Mouse (Mus musculus) ovary, adult 18-20 months (tissue): ENCODE measurements at regions not wholly inside any gene's neighbourhood (a gene's known extent, or its start where the extent isn't known, plus 50 kb on each side); places are given as distances from the start of the nearest gene placed in this dataset.

Source experiments
- DNase-seq: peaks from one replicate; pipeline ENCODE4 v3.0.0; 2022; ENCODE audit warnings: low spot score, mixed read lengths

DNA sequence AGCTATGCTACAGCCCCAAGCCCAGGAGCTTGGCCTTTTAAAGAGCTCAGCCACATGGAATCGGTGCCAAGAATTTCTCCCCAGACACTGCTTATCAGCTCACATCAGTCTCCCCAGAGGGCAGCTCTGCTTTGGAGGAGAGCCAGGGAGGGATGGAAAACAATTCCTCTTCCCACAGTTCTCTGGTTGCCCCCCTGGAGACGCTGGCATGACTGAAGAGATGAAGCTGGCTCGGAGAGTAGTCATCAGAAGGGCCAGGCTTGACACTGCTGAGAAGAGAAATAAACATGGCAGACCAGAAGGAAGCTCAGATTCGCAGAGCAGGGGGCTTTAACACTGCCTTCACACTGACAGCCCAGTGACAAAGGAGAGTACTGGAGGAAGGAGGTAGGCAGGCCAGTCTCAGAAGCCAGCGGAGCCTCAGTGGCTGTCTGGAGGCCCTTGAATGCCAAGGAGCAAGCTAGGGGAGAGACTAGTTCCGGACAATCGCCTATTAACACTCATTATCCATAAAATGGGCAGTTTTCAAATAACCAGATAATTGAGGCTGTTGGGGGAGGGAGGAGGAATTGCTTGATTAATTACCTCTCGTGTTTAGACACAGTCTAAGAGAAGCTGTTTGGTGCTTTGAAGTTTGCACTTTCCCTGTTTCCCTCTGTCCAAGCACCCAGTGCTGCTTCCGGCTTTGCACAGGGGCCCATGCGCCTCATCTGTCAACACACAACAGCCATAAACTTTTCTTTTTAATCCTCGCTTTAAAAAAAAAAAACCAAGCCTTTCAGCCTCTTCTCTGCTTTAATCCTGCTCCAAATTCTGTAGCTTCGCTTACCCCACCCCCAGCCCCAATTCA, 148.3 kb downstream of the Ddx1 start:
- DNase-seq: peak; percentile 57

DNA sequence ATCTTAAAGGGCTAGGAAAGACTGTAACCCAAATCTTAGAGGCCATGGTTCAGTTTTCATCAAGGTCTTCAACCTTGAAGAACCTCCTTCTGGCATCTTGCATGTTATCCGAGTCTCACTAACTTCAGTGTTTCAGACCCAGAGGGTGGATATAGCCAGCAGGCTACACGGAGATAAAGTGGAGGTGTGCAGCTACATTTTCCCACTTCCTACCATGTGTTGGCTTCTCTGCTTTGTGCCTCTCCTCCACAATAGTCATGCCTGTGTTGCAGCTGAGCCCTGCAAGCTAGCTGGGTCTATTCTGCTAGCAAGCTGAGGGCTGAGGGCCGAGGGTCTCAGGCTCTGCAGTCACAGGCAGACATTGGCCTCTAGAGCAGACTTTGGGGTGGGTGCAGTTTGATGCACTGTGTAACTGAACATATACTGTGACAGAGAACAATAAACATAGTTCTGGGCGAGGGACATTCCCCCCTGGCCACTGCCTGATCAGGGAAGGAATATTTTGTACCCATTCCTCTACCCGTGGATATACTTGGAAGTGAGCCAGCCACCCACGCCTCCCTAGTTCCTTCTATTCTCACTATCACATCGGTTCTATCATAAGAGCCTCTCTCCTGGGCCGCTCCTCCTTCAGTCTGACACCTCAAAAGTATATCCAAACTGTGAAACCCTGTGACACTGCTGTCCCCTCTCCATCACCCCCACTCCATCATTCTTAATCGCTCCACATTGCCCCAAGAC, 152.6 kb upstream of the Mycn start:
- no peak for DNase-seq

DNA sequence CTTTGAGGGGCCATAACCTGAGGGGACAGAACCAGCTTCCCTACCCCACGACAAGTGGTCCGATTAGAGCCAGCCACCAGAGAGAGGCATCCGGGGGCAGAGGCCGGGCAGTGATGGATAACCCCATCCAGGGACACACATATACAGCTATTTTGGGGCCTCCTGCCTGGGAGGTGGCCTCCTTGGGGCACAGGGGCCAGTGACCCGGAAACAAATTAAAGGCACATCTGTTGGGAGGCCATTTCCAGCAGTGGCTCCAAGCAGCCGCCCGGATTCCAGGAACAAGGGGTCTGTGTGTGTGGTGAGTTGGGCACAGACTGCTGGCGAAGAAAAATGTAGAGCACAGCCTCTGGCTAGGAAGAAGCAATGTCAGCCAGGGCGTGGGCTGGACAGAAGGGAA, 144.2 kb upstream of the Mycn start:
- no peak for DNase-seq

DNA sequence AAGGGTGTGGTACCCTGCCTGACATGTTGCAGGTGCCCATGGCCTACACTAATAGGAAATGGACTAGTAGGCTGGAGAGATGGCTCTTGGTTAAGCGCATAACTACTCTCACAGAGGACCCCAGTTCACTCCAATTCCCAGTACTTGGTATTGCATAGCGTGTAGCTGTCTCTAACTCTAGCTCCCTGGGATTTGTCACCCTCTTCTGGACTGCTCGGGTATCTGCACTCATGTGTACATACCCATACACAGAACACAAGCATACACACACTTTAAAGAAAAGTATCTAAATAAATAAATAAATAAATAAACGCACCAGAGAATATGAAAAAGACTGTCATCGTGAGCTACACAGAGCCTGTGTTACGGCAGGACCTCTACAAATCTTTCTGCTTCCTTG, 143.8 kb upstream of the Mycn start:
- DNase-seq: no peak

DNA sequence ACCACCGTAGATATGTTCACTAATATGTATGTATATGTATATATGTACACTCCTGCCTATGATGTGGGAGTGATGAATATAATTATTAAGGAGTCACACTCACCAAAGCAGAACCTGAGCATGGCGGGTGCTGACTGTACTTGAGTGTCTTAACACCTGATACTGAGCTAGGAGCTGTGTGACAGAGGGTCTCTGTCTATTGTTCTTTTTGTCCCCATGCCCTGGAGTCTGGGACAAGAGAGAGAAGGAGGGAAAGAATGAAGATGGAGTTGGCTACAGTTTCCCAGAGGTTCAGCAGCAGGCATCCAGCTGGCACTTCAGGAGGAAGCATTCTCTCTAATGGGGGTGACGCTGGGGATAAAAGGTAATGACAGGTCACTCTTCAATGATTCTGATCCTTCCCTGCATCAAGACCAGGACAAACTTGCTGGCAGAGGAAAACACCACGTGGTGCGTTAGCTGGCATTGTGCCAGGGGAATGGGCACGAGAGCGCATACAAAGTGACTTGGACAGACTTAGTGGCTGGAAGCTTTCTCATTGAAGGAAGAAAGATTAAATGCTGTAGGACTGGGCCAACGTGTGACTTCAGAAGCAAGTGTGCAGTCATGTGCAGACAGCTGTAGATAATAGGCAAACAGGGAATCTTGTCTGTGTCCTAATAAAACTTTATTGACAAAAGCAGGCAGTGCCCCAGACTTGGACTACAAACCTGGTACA, 141.8 kb upstream of the Mycn start:
- DNase-seq: no peak

DNA sequence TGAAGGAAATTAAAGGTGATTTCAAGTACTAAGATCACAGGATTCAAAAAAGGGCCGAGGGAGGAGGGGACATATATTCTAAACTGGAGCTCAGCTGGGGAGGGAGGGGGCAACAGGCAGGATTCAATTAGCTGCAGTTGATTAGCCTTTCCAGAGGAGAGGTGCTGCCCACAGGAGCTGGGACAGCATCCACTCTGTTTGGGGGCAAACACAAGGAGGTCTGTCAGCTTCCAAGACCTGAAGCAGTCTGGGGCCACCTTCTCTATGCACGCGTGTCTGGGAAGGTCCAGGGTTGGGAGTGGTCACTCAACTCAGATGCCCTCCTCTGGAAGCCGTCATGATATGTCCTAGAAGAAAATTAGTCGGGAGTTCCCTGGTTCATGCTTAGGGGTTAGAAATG, 139.1 kb upstream of the Mycn start:
- no peak for DNase-seq

DNA sequence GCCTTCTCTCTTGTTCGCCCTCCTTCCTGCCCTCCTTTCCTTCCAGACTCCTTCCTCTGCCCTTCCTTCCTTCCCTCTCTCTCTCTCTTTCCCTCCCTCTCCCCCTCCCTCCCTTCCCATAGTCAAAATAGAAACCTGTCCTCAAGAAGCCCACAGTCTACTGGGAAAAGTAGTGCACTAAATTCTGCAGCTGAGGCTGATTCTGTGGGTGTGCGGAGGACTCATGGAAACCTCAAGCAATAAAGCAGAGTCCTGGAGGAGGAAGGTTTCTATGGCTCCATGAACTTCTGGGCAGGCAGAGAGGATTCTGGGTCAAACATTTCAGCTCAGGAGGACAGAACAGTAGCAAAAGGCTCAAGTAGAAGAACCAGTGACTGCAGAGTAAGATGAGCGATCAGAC, 138.1 kb upstream of the Mycn start:
- no peak for DNase-seq

DNA sequence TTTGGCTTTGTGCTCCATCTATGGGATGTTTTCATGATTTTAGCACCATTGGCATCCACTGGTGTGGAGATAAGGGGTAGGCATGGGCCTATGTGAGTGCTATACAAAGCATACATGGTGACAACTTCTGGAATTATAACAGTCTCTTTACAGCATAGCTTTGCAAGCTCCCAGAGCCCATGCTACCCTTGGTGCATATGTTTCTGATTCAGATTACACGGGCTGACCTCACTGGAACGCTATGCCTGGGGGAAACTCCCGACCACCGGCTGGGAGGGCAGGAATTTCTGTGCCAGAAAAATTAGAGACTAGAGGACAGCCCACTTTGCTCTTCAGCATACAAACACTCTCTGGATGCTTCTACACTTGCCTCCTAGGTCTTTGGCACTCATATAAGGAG, 136.0 kb upstream of the Mycn start:
- DNase-seq: no peak

DNA sequence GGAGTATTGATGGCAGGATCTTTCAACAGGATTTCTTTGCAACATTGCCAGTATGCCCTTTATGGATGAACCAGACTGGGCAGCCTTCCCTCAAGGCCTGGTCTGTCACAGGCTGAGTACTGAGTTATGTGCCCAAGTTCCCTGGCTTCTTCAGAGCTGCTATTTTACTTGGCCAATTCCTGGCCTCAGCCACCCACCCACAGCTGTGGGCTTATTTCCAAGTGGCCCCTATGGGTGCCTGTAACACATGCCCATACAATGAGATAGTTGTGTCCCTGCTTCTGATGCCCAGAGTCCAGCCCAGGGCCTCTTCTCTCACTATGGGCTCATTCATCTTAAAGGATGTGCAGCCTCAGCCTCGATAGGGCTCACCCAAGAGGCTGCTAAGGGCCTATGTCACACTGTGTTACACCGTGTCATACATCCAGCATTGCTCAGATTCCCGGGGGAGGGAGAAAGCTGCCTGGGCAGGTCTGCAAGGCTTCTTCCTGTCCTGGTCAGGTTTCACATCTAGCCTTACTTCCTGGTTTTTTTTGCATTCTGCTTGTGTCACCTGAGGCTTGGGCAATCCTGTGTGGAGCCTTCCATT, 135.1 kb upstream of the Mycn start:
- no peak for DNase-seq

DNA sequence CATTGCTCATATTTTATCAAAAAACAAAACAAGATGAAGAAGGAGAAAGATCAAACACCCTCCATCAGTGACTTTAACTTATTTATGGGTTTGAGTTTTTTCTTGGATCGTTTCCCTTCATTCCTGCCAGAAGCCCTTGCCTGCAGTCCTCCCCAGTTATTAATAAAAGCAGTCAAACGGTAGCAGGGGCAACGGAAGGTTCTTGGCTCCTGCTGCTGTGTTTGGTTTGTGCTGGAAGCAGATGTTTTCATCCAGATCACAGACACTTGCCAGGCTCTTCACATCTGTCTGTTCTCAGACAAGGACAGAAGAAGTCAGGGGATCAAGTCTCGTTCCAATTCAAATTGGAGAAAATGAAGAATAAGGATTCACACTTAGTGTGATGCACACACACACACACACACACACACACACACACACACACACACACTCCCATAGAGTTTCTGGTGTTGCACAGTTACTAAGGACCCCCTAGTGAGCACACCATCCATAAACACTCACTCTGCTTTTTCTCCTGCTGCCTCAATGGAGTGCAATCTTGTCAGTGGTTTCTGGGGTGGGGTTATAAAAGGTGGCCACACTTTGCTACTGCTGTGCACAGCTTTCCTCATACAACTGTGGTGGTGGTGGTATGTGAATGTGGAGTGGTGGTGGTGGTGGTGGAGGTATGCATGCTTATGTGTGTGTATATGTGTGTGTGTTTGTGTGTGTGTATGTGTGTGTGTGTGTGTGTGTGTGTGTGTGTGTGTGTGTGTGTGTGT, 131.6 kb upstream of the Mycn start:
- no peak for DNase-seq

DNA sequence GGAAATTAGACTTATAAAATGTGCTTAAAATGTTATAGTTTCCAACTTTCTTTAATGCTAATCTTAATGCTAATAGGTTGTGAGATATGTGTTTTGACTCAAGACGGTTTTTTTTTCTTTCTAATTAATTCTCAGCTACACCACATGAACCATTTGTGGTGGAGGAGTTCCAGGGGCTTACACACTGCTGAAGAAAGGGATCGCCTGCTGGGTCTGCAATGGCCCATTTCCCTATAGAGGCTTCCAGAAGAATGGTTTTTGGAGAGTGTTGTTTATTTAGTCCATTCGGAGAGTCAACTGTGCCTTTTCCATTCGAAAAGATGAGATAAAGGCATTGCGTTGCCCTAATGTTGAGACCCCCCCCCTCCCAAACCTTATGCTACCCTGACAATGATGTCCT, 125.6 kb upstream of the Mycn start:
- DNase-seq: no peak

DNA sequence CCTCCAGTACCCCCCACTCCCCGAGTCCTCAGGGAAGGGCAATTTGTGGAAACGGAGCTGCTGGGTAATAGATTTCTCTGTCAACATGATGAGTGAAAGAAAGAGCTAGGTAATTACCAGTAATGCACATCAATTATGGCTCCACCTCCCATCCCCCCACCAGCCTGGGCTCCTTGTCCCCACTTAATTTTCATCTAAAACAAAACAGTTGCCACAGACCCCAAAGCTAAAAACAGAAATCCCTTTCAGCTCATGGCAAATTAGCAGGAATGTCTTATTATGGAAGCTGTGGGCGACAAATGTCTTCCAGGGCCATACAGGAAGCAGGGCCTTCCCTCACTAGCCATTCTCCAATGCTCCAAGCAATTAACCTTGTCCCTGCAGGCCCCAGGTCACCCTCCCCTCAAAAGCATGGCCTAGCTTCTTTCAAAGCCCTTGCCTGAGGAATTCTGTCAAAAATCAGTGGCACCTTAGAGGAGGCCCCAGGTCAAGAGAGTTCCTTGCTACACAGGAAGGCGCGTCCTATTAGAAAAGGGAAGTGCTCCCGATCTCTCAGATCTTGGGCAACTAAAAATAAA, 125.0 kb upstream of the Mycn start:
- DNase-seq: no peak

DNA sequence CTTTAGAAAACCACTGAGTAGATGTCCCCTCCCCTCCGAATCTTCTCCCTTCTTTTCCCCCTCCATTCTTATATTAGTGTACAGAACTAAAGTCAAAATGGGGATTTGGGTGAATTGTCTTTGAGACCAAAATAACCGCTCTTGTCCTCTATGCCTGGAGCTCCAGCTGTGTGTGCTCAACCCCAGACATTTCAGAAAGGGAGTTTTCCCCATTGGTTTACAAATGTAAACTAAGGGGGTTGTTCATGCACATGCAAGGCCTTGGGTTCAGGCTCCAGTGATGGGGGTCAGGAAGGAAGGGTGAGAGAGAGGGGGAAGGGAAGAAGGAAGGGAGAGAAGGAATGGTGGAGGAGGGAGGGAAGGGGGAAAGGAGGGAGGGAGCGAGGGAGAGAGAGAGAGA, 117.8 kb upstream of the Mycn start:
- no peak for DNase-seq

DNA sequence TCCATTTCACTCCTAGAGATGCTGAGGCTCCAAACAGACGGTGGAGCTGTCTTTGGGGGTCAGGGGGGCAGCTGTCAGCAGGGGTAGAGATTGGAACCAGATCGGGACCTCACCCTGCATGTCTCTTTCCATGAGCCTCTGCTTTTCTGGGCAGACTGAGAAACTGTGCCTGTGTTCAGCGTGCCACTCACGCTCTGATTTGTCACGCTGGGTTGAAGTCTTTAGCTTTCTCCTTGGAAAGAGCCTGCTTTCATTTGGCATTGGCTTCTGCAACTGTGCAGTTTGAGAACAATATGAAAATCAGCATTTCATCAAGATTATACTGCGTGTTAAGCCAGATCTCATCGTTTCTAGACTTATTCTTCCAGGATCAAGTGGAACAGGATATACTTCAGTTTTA, 114.5 kb upstream of the Mycn start:
- no peak for DNase-seq

DNA sequence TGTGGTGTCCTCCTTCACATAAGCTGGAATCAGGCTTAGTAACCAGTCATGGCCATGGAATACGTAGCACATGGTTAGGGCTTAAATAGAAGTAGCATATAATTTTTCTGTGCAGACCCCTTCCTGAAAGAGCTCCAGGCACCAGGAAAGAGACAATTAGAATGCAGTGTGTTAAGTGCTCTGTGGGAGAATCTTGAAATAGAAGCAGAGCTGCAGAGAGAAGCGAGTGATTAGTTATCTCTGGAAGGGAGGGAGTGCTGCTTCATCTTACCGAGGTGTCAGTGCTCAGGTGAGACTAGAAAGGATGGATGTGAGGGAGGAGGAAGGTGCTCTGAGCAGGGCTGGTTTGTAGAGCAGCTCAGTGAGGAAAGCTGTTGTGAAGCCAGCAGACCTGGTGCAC, 112.9 kb upstream of the Mycn start:
- DNase-seq: no peak

DNA sequence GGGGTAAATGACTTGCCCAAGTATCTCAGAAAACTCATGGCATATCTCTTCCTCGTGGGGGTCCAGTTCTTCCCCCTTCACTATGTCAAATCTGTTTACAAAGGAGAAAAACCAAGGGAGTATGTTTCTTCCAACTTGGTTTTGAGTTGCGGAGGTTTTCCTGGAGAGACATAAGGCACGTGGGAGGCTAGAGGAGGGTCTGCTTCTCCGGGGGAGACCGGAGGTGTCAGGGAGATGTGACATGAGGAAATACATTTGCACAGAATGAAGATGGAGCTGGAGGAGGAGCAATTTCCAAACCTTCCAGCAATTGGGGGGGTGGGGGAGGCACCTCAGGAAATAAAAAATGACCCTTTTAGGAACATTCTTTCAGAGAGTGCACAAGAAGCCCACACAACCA, 112.0 kb upstream of the Mycn start:
- DNase-seq: no peak

DNA sequence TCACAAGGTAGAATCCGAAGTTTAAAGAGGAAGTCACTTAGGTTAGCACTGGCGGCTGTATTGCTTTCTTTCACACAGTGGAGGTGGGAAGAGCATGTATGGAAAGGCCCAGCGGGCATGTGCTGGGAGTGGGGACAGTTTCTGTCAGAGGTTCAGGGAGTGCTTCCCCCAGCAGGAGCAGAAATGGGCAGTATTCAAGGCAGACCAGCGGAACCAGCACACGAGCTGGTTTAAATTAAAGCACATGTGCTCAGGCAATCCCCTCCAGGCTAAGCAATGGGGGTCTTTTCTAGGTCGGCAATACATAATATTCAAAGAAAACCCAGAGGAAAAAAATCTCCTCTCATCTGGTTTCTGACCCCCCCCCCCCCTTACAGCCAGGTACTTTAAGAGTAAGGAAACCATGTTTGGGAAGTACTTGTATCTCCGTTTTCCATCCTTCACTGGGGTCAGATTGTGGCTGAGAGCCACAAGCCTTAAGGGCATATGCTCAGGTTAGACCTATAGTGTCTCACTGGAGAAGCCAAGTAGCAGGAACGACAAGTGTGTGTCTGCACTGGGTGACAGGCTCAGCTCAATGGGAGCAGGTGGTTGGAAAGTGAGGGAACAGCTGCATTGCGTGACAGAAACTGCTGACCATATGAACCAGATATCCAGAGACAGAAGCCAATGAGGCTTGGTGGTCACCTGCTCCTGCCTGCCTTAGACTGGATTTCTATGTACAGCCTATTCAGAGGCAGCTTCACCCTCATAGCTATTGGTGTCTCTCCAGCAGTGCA, 111.3 kb upstream of the Mycn start:
- DNase-seq: no peak

DNA sequence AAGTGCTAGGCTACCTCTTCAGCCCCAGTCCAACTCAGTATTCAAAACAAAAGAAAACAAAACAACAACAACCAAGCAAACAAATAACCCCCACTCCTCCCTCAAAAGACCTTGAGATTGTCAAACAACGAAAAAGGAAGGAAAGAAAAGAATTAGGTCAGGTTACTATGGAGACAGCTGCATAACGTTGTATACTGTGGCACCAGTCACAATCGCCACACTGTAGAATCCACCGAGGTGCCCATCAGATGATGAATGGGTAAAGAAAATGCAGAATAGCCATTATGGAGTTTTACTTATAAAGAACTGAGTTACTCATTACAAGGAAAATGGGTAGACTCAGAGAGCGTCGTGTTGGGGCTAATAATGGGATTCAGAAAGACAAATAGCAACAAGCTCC, 110.5 kb upstream of the Mycn start:
- DNase-seq: no peak

DNA sequence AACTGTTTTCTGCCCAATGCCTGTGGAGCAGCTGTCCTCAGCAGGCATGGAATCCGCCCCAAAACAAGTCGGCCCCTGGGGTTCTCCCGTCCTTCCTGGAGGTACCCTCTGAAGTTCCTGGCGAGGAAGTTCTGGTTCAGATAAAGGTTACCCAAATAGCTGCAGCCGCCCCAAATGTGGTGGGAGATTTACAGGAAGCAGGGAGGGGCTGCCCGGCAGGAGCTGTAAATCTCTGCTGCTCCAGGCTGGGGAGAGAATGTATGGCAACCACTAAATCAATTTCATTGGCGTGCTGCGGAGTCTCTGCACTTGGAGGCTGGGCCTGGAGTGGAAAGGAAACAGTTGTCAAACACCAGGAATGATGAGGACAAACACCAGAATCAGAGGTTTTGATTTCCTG, 107.9 kb upstream of the Mycn start:
- DNase-seq: no peak

DNA sequence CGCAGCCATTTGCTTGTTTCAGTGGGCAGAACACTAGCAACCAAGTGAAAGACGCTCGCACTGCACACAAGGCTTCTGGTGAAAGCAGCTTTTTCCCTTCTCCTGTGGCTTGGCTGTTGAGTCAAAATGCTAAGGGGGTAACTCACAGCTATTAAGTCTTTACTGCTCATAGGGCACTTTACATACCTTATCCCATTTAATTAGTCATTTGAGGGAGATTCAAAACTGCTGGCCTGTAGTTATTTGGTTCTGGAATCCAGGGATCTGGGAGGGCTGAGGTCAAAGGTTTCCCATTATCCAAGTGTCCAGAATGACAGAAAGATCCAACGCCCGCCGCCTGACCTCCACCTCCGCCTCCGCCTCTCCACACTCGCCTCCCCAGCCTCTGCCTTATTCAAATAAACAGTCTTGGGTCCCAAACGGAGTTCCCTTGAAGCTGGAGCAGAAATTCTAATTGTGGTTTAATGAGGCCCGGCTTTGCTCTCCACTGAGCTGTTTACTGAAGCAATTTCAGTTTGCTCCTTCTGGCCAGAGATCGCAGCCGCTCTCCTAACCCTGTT, 106.5 kb upstream of the Mycn start:
- DNase-seq: no peak
